Mouse (Mus musculus): Measurements from ENCODE around the gene Tjp3. TPM values are rescaled to one million over a fixed set of nuclear protein-coding genes. Genes with fewer than 3 reads are reported as not detected.

Tjp3 gene
- total RNA-seq, 1 experiment = 5.2 TPM

DNA sequence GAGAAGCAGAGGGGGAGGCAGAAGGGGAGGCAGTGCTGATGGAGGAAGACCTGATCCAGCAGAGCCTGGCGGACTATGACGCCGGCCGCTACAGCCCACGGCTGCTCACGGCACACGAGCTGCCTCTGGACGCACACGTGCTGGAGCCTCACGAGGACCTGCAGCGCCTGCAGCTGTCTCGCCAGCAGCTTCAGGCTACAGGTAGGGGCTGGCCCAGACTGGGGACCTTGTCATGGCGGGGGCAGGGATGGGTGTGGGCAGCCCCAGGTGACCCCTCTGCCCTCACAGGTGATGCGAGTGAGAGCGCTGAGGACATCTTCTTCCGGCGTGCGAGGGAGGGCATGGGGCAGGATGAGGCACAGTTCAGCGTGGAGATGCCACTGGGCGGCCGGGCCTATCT lies 33.8 kb upstream of the Tjp3 start:
- TF ChIP-seq ZC3H11A (IDR thresholded peaks at IDR 0.05; ENCODE audit: borderline replicate concordance, low read depth, low read length) = no peak
- TF ChIP-seq HCFC1 (IDR thresholded peaks at IDR 0.05; ENCODE audit: borderline replicate concordance, insufficient read depth, low read length) = no peak
- no peak for TF ChIP-seq MAFK (IDR thresholded peaks at IDR 0.05; ENCODE audit: insufficient read depth, low read depth, low read length)
- TF ChIP-seq ZNF384 (IDR thresholded peaks at IDR 0.05; ENCODE audit: low read depth, low read length) = no peak
- TF ChIP-seq CHD2 (IDR thresholded peaks at IDR 0.05; ENCODE audit: low read depth, low read length) = no peak
- in situ Hi-C loops (cut with MboI; ENCODE audit: low sequenced_read_pairs in 2 of 2, unreplicated experiment in 2 of 2) = no loop called here
- Histone ChIP-seq H3K9me3 (ENCODE audit: control insufficient read depth, insufficient read depth, low read depth, low read length) (no peaks in the 10 kb centered on the region), H3K4me3 (ENCODE audit: insufficient read depth in 1 of 2, low read depth in 1 of 2, low read length in 2 of 2, poor library complexity in 1 of 2, severe bottlenecking in 1 of 2) (no peak overlapping the region), H3K36me3 (ENCODE audit: control insufficient read depth, insufficient read depth, low read length, poor library complexity, severe bottlenecking) (peaks cover 51% of the 10 kb centered on the region), H3K4me1 (ENCODE audit: control insufficient read depth in 2 of 2, insufficient read depth in 2 of 2, low read length in 2 of 2, poor library complexity in 1 of 2) (peaks cover 5 to 25% of the 10 kb centered on the region in 2 experiments; a peak in 3 of 4 replicates), H3K9ac (ENCODE audit: insufficient read depth, low read depth, low read length, poor library complexity, severe bottlenecking) (no peak overlapping the region), H3K27ac (ENCODE audit: insufficient read depth, low read depth, low read length, poor library complexity, severe bottlenecking) (no peak overlapping the region)
- no peak for DNase-seq (ENCODE audit: low read depth, low spot score)

- peaks cover 5 to 25% of the 10 kb centered on the region in 2 experiments; a peak in 3 of 4 replicates for H3K4me1 ChIP-seq (ENCODE audit: control insufficient read depth in 2 of 2, insufficient read depth in 2 of 2, low read length in 2 of 2, poor library complexity in 1 of 2)
Measured at GRCm38 (mm10) chr10:81323791-81324530, 32.6 kb upstream of the Tjp3 start.

GRCm38 (mm10) chr10:81323141-81323775 lies 31.9 kb upstream of the Tjp3 start:
- no peak overlapping the region for H3K27ac ChIP-seq (ENCODE audit: insufficient read depth, low read depth, low read length, poor library complexity, severe bottlenecking)
- no peaks in the 10 kb centered on the region for H3K9me3 ChIP-seq (ENCODE audit: control insufficient read depth, insufficient read depth, low read depth, low read length)
- H3K9ac ChIP-seq (ENCODE audit: insufficient read depth, low read depth, low read length, poor library complexity, severe bottlenecking) = no peak overlapping the region
- DNase-seq (ENCODE audit: low read depth, low spot score) = no peak
- TF ChIP-seq ZC3H11A (IDR thresholded peaks at IDR 0.05; ENCODE audit: borderline replicate concordance, low read depth, low read length) = no peak
- no peak for TF ChIP-seq HCFC1 (IDR thresholded peaks at IDR 0.05; ENCODE audit: borderline replicate concordance, insufficient read depth, low read length)
- TF ChIP-seq MAFK (IDR thresholded peaks at IDR 0.05; ENCODE audit: insufficient read depth, low read depth, low read length) = no peak
- TF ChIP-seq CHD2 (IDR thresholded peaks at IDR 0.05; ENCODE audit: low read depth, low read length) = no peak
- TF ChIP-seq ZNF384 (IDR thresholded peaks at IDR 0.05; ENCODE audit: low read depth, low read length) = no peak
- H3K36me3 ChIP-seq (ENCODE audit: control insufficient read depth, insufficient read depth, low read length, poor library complexity, severe bottlenecking) = peaks cover 56% of the 10 kb centered on the region
- H3K4me3 ChIP-seq (ENCODE audit: insufficient read depth in 1 of 2, low read depth in 1 of 2, low read length in 2 of 2, poor library complexity in 1 of 2, severe bottlenecking in 1 of 2) = no peak overlapping the region
- H3K4me1 ChIP-seq (ENCODE audit: control insufficient read depth in 2 of 2, insufficient read depth in 2 of 2, low read length in 2 of 2, poor library complexity in 1 of 2) = peaks cover 1 to 20% of the 10 kb centered on the region in 2 experiments; a peak in 3 of 4 replicates
- in situ Hi-C loops (cut with MboI; ENCODE audit: low sequenced_read_pairs in 2 of 2, unreplicated experiment in 2 of 2) = no loop called here

More at GRCm38 (mm10) chr10:81323791-81324530, 32.6 kb upstream of the Tjp3 start:
- H3K4me3 ChIP-seq (ENCODE audit: insufficient read depth in 1 of 2, low read depth in 1 of 2, low read length in 2 of 2, poor library complexity in 1 of 2, severe bottlenecking in 1 of 2) = no peak overlapping the region
- DNase-seq (ENCODE audit: low read depth, low spot score) = no peak
- no peak for TF ChIP-seq CHD2 (IDR thresholded peaks at IDR 0.05; ENCODE audit: low read depth, low read length)
- no peak for TF ChIP-seq HCFC1 (IDR thresholded peaks at IDR 0.05; ENCODE audit: borderline replicate concordance, insufficient read depth, low read length)
- TF ChIP-seq MAFK (IDR thresholded peaks at IDR 0.05; ENCODE audit: insufficient read depth, low read depth, low read length) = no peak
- TF ChIP-seq ZNF384 (IDR thresholded peaks at IDR 0.05; ENCODE audit: low read depth, low read length) = no peak
- TF ChIP-seq ZC3H11A (IDR thresholded peaks at IDR 0.05; ENCODE audit: borderline replicate concordance, low read depth, low read length) = no peak
- in situ Hi-C loops (cut with MboI; ENCODE audit: low sequenced_read_pairs in 2 of 2, unreplicated experiment in 2 of 2) = no loop called here
- no peak overlapping the region for H3K9ac ChIP-seq (ENCODE audit: insufficient read depth, low read depth, low read length, poor library complexity, severe bottlenecking)
- H3K36me3 ChIP-seq (ENCODE audit: control insufficient read depth, insufficient read depth, low read length, poor library complexity, severe bottlenecking) = peaks cover 51% of the 10 kb centered on the region
- H3K27ac ChIP-seq (ENCODE audit: insufficient read depth, low read depth, low read length, poor library complexity, severe bottlenecking) = no peak overlapping the region
- H3K9me3 ChIP-seq (ENCODE audit: control insufficient read depth, insufficient read depth, low read depth, low read length) = no peaks in the 10 kb centered on the region

DNA sequence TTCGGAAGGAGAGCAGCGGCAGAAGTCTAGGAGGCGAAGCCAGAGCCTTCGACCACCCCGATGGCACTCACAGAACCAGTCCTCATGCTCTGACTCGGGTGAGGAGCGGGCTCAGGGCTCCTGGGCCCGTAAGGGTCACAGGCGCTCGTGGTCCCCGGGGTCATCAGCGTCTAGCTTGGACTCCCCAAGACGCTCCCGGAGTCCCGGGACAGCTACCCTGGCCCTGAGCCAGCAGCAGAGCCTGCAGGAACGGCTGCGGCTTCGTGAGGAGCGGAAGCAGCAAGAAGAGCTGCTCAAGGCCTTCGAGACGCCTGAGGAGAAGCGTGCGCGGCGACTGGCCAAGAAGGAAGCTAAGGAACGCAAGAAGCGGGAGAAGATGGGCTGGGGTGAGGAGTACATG lies 31.1 kb upstream of the Tjp3 start:
- no peaks in the 10 kb centered on the region for H3K9me3 ChIP-seq (ENCODE audit: control insufficient read depth, insufficient read depth, low read depth, low read length)
- H3K27ac ChIP-seq (ENCODE audit: insufficient read depth, low read depth, low read length, poor library complexity, severe bottlenecking) = 0 out of 2 replicates have a peak overlapping the region, but pooled peaks have one; percentile 8
- no peak for DNase-seq (ENCODE audit: low read depth, low spot score)
- H3K4me1 ChIP-seq (ENCODE audit: control insufficient read depth in 2 of 2, insufficient read depth in 2 of 2, low read length in 2 of 2, poor library complexity in 1 of 2) = peaks cover 0 to 20% of the 10 kb centered on the region in 2 experiments; a peak in 2 of 4 replicates
- in situ Hi-C loops (cut with MboI; ENCODE audit: low sequenced_read_pairs in 2 of 2, unreplicated experiment in 2 of 2) = no loop called here
- peaks cover 59% of the 10 kb centered on the region for H3K36me3 ChIP-seq (ENCODE audit: control insufficient read depth, insufficient read depth, low read length, poor library complexity, severe bottlenecking)
- TF ChIP-seq CHD2 (IDR thresholded peaks at IDR 0.05; ENCODE audit: low read depth, low read length) = no peak
- peak overlapping the region in 1 of 2 experiments; percentile 60; a peak in 1 of 4 replicates for H3K4me3 ChIP-seq (ENCODE audit: insufficient read depth in 1 of 2, low read depth in 1 of 2, low read length in 2 of 2, poor library complexity in 1 of 2, severe bottlenecking in 1 of 2)
- H3K9ac ChIP-seq (ENCODE audit: insufficient read depth, low read depth, low read length, poor library complexity, severe bottlenecking) = 0 out of 2 replicates have a peak overlapping the region, but pooled peaks have one; percentile 13
